Mouse (Mus musculus) bone marrow macrophage, adult 2 months (primary cell): ENCODE measurements around the gene Kiz.

Experiments used
- CTCF ChIP-seq: IDR thresholded peaks from 2 replicates; pipeline ENCODE4 v1.5.1; 2012; ENCODE audit warnings: low read depth, mild to moderate bottlenecking, low read length, moderate library complexity
- POLR2A ChIP-seq: IDR thresholded peaks from 2 replicates; pipeline ENCODE4 v1.6.1; 2012; ENCODE audit warnings: mild to moderate bottlenecking, low read depth, low read length, borderline replicate concordance

DNA sequence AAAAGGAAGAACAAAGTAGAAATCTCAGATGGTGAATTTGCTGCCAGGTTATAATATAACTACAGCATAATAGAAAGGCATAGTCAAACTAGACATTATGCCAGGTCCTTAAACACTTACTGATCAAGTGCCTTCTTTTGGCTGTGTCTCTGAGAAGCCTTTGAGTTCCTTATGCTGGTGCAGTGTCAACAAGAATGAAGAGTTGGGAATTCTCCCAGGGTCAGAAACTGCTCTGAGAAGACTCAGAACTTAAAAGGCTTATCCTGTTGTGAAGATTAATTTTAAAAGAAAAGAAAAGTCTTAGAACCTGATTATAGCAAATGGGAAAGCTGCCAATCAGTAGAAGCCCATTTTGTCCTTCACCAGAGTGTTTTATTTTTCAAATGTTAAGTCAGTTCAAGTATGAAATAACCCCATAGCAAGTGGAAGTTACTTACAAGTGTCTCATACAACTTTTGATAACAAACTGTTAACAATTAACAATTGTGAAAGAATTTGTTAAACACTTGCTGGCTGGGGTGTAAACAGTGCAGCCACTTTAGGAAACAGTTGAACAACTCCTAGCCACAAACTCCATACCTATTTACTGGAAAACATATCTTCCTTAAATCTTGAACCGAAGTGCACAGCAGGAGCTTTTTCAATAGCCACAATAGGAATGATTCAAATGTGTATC is 21.9 kb downstream of the Kiz start:
- TF ChIP-seq POLR2A = no peak
- no peak for TF ChIP-seq CTCF
